Mouse (Mus musculus): ENCODE data around the gene Btrc. TPM values are rescaled to one million over a fixed set of nuclear protein-coding genes. Genes with fewer than 3 reads are reported as not detected.
A peak's percentile ranks its signal among the peaks of the same experiment; 100 is the strongest.

Btrc gene
- polyA plus RNA-seq, 1 experiment = 11.2 TPM

DNA sequence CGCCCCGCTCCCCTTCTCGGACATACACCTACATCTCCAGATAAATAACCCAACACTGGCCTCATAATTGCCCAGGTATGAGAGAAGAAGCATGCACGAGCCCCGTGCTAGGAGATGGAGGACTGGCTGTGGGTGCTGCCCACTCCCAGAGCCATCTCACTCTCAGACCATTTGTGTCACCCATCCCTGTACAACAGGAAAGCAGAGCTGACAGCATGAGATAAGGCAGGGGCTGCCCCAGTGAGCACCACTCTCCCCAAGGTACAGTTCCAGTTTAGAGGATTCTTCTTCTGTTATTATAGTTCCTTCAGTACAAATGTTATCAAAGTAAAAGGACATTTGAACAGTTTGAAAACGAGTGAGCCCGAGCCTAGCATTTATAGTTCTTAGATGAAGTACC, 163.8 kb downstream of the Btrc start:
- Histone ChIP-seq H3K4me3 (ENCODE audit: extremely low read depth, insufficient read depth, insufficient read length) (no peak overlapping the region), H3K4me1 (ENCODE audit: control insufficient read depth, insufficient read depth, insufficient read length) (peaks cover 11% of the 10 kb centered on the region; the same call in 1 of the 2 replicates), H3K36me3 (ENCODE audit: control insufficient read depth, insufficient read depth, low read length) (no peaks in the 10 kb centered on the region), H3K27ac (ENCODE audit: insufficient read depth, low read length) (no peak overlapping the region), H3K27me3 (ENCODE audit: control insufficient read depth, insufficient read depth, low read length) (no peaks in the 10 kb centered on the region)
- no peak for TF ChIP-seq CTCF (IDR thresholded peaks at IDR 0.05; ENCODE audit: extremely low read depth, insufficient read depth, insufficient read length, insufficient replicate concordance)
- 54% methylated on average over 7 of the region's 7 CpGs for WGBS
- no peak for DNase-seq (ENCODE audit: low read depth in 1 of 2, low spot score in 2 of 2)

GRCm38 (mm10) chr19:45527931-45528534, 164.5 kb downstream of the Btrc start:
- no peaks in the 10 kb centered on the region for H3K36me3 ChIP-seq (ENCODE audit: control insufficient read depth, insufficient read depth, low read length)
- H3K4me3 ChIP-seq (ENCODE audit: extremely low read depth, insufficient read depth, insufficient read length) = no peak overlapping the region
- TF ChIP-seq CTCF (IDR thresholded peaks at IDR 0.05; ENCODE audit: extremely low read depth, insufficient read depth, insufficient read length, insufficient replicate concordance) (no peak), POLR2A (IDR thresholded peaks at IDR 0.05; ENCODE audit: low read depth, low read length) (no peak)
- 0 out of 2 replicates have a peak overlapping the region, but pooled peaks have one; percentile 14 for H3K27ac ChIP-seq (ENCODE audit: insufficient read depth, low read length)
- H3K27me3 ChIP-seq (ENCODE audit: control insufficient read depth, insufficient read depth, low read length) = no peaks in the 10 kb centered on the region
- peaks cover 11% of the 10 kb centered on the region; the same call in 1 of the 2 replicates for H3K4me1 ChIP-seq (ENCODE audit: control insufficient read depth, insufficient read depth, insufficient read length)
- WGBS = 11% methylated on average over 10 of the region's 10 CpGs
- peak; percentile 30 to 59 for DNase-seq (ENCODE audit: low read depth in 1 of 2, low spot score in 2 of 2)

GRCm38 (mm10) chr19:45529294-45529693, 165.8 kb downstream of the Btrc start:
- H3K36me3 ChIP-seq (ENCODE audit: control insufficient read depth, insufficient read depth, low read length) = no peaks in the 10 kb centered on the region
- TF ChIP-seq POLR2A (IDR thresholded peaks at IDR 0.05; ENCODE audit: low read depth, low read length) (no peak), CTCF (IDR thresholded peaks at IDR 0.05; ENCODE audit: extremely low read depth, insufficient read depth, insufficient read length, insufficient replicate concordance) (no peak)
- 64% methylated on average over 5 of the region's 5 CpGs for WGBS
- H3K27ac ChIP-seq (ENCODE audit: insufficient read depth, low read length) = no peak overlapping the region
- peaks cover 11% of the 10 kb centered on the region; the same call in 1 of the 2 replicates for H3K4me1 ChIP-seq (ENCODE audit: control insufficient read depth, insufficient read depth, insufficient read length)
- no peaks in the 10 kb centered on the region for H3K27me3 ChIP-seq (ENCODE audit: control insufficient read depth, insufficient read depth, low read length)
- H3K4me3 ChIP-seq (ENCODE audit: extremely low read depth, insufficient read depth, insufficient read length) = no peak overlapping the region
- no peak for DNase-seq (ENCODE audit: low read depth in 1 of 2, low spot score in 2 of 2)

DNA sequence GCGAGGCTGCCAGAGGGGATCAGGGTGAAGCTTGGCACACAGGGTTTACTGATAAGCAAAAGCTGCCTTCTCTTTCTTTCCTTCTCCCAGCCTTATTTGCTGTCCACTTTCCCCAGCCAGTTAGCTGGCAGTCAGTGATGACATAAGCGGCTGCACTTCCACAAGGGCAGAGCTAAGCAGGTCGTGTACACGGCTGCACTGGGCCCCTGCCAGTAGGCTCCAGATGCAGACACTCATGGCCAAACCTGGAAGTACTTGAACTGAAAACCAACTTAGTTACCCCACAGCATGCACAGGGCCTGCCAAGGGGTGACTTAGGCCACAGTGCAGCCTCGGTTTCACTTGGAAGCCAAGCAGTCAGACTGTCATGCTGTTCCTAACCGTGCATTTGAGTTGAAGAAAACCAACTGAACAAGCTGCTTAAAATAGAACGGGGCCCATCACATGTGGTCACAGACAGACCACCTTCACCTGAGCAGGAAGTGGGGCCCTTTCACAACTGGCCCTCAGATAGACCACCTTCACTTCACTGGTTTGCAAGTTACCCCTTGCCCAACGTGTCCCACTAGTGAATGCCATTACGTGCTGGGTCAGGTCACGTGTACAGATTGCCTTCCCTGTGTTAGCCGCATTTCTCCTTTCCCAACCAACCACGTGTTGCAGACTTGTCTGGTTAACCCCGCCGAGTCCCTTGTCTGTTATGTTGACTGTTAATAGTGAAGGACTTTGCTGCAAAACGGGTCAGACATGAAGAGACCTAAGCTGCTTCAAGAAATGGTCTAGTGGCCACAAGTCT, 166.9 kb downstream of the Btrc start:
- Histone ChIP-seq H3K4me3 (ENCODE audit: extremely low read depth, insufficient read depth, insufficient read length) (no peak overlapping the region), H3K4me1 (ENCODE audit: control insufficient read depth, insufficient read depth, insufficient read length) (peaks cover 11% of the 10 kb centered on the region; the same call in 1 of the 2 replicates), H3K36me3 (ENCODE audit: control insufficient read depth, insufficient read depth, low read length) (no peaks in the 10 kb centered on the region), H3K27ac (ENCODE audit: insufficient read depth, low read length) (no peak overlapping the region), H3K27me3 (ENCODE audit: control insufficient read depth, insufficient read depth, low read length) (no peaks in the 10 kb centered on the region)
- WGBS = 21% methylated on average over 15 of the region's 15 CpGs
- DNase-seq (ENCODE audit: low read depth in 1 of 2, low spot score in 2 of 2) = no peak
- no peak for TF ChIP-seq POLR2A (IDR thresholded peaks at IDR 0.05; ENCODE audit: low read depth, low read length)
- no peak for TF ChIP-seq CTCF (IDR thresholded peaks at IDR 0.05; ENCODE audit: extremely low read depth, insufficient read depth, insufficient read length, insufficient replicate concordance)

GRCm38 (mm10) chr19:45531554-45531953, 168.0 kb downstream of the Btrc start:
- H3K4me3 ChIP-seq (ENCODE audit: extremely low read depth, insufficient read depth, insufficient read length) = no peak overlapping the region
- TF ChIP-seq CTCF (IDR thresholded peaks at IDR 0.05; ENCODE audit: extremely low read depth, insufficient read depth, insufficient read length, insufficient replicate concordance) (no peak), POLR2A (IDR thresholded peaks at IDR 0.05; ENCODE audit: low read depth, low read length) (no peak)
- no peak overlapping the region for H3K27ac ChIP-seq (ENCODE audit: insufficient read depth, low read length)
- H3K27me3 ChIP-seq (ENCODE audit: control insufficient read depth, insufficient read depth, low read length) = no peaks in the 10 kb centered on the region
- 78% methylated on average over 6 of the region's 6 CpGs for WGBS
- no peaks in the 10 kb centered on the region for H3K36me3 ChIP-seq (ENCODE audit: control insufficient read depth, insufficient read depth, low read length)
- DNase-seq (ENCODE audit: low read depth in 1 of 2, low spot score in 2 of 2) = no peak
- H3K4me1 ChIP-seq (ENCODE audit: control insufficient read depth, insufficient read depth, insufficient read length) = peaks cover 11% of the 10 kb centered on the region; the same call in 1 of the 2 replicates

GRCm38 (mm10) chr19:45533617-45534016, 170.1 kb downstream of the Btrc start:
- no peak for DNase-seq (ENCODE audit: low read depth in 1 of 2, low spot score in 2 of 2)
- H3K4me3 ChIP-seq (ENCODE audit: extremely low read depth, insufficient read depth, insufficient read length) = no peak overlapping the region
- H3K27ac ChIP-seq (ENCODE audit: insufficient read depth, low read length) = no peak overlapping the region
- no peaks in the 10 kb centered on the region for H3K27me3 ChIP-seq (ENCODE audit: control insufficient read depth, insufficient read depth, low read length)
- no peaks in the 10 kb centered on the region for H3K36me3 ChIP-seq (ENCODE audit: control insufficient read depth, insufficient read depth, low read length)
- peaks cover 8% of the 10 kb centered on the region; the same call in 1 of the 2 replicates for H3K4me1 ChIP-seq (ENCODE audit: control insufficient read depth, insufficient read depth, insufficient read length)
- TF ChIP-seq POLR2A (IDR thresholded peaks at IDR 0.05; ENCODE audit: low read depth, low read length) (no peak), CTCF (IDR thresholded peaks at IDR 0.05; ENCODE audit: extremely low read depth, insufficient read depth, insufficient read length, insufficient replicate concordance) (no peak)
- 62% methylated on average over 7 of the region's 7 CpGs for WGBS

Measured in spleen, adult 2 months (tissue).